Mouse (Mus musculus) midbrain, postnatal 0 days (tissue): ENCODE measurements around the gene Gtf2a1. TPM values are rescaled to one million over a fixed set of nuclear protein-coding genes. Genes with fewer than 3 reads are reported as not detected.

ENCODE experiments used
- ATAC-seq: fragments of 200-750 bp; cut with Nextera tagmentation; 2 replicates; pipeline ENCODE4 v1.8.0; 2017; ENCODE audit warnings: moderate number of reproducible peaks, mild to moderate bottlenecking, moderate TSS enrichment, moderate library complexity; ENCODE audit not compliant: low FRiP score
- DNase-seq: peaks from one replicate; pipeline ENCODE4 v3.0.0-alpha.2; 2015; ENCODE audit warnings: low spot score
- H3K27ac ChIP-seq: fragments of 300-500 bp; sonication (generic); 2 replicates; pipeline ENCODE4 v1.5.1; 2014; ENCODE audit warnings: low read depth, mild to moderate bottlenecking, low read length, mixed read lengths
- H3K27me3 ChIP-seq: fragments of 300-500 bp; sonication (generic); 2 replicates; pipeline ENCODE4 v1.6.1; 2014; ENCODE audit warnings: low read length, control low read depth, mixed read lengths; ENCODE audit not compliant: insufficient read depth
- H3K36me3 ChIP-seq: fragments of 300-500 bp; sonication (generic); 2 replicates; pipeline ENCODE4 v1.6.1; 2014; ENCODE audit warnings: low read length, control low read depth, mixed read lengths; ENCODE audit not compliant: insufficient read depth
- H3K4me1 ChIP-seq: fragments of 300-500 bp; sonication (generic); 2 replicates; pipeline ENCODE4 v1.6.1; 2014; ENCODE audit warnings: mild to moderate bottlenecking, control low read depth, antibody characterized with exemption, low read length, mixed read lengths; ENCODE audit not compliant: insufficient read depth
- H3K4me2 ChIP-seq: fragments of 300-500 bp; sonication (generic); 2 replicates; pipeline ENCODE4 v1.6.1; 2014; ENCODE audit warnings: low read depth, mild to moderate bottlenecking, low read length, mixed read lengths; ENCODE audit not compliant: poor library complexity, severe bottlenecking
- H3K4me3 ChIP-seq: fragments of 300-500 bp; sonication (generic); 2 replicates; pipeline ENCODE4 v1.5.1; 2014; ENCODE audit warnings: low read depth, mild to moderate bottlenecking, low read length, moderate library complexity
- H3K9ac ChIP-seq: fragments of 300-500 bp; sonication (generic); replicated peaks from 2 replicates; pipeline ENCODE4 v1.6.1; 2014; ENCODE audit warnings: mild to moderate bottlenecking, low read length, moderate library complexity, mixed read lengths; ENCODE audit not compliant: poor library complexity, severe bottlenecking
- H3K9me3 ChIP-seq: fragments of 300-500 bp; sonication (generic); 2 replicates; pipeline ENCODE4 v1.6.1; 2016; ENCODE audit warnings: low read length, control low read depth
- CTCF ChIP-seq: IDR thresholded peaks from 2 replicates; pipeline ENCODE4 v1.5.1; 2016; ENCODE audit warnings: antibody characterized with exemption, mild to moderate bottlenecking
- WGBS: fragments of 180-500 bp; shearing (Covaris S2); extraction: QIAGEN DNeasy Blood & Tissue Kit; methylation state at CpG from one replicate; pipeline ENCODE4 v1.1.7; 2014; 5-methylcytosine and 5-hydroxymethylcytosine counted together
- polyA plus RNA-seq: library from polyadenylated mRNA; unstranded; fragments of >200 nt; fragmentation: Nextera tagmentation; extraction: Ambion mirVana; gene quantifications from 2 replicates; pipeline ENCODE4 v1.2.1, GENCODE M21; 2015
- total RNA-seq: library from RNA; depleted of rRNA; stranded (reverse); fragments of >200 nt; gene quantifications from 2 replicates; pipeline ENCODE4 v1.2.3, GENCODE M21; 2014

The Gtf2a1 gene
- total and polyA plus RNA-seq, 2 experiments from 2014 or later: 28.4 to 34.0 TPM

DNA sequence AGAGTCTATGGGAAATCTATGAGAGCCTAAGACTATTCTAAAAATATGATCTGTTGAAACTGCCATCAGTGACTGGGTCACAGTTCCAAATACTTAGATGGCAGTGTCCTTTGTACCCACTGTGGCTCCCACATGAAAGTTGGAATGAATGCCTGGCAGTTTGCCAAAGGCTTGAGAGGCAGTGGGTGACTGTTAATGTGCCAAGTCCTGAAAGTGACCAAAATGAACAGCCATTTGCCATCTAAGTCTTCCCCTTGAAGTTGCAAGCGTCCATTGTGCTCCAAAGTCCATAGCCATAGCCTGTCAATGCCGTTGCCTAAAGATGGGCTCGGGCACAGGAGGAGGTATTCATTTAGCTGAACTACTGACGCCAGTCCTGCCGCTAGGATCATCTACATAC, 19.1 kb upstream of the Gtf2a1 start:
- Histone ChIP-seq H3K4me1 (no peaks in the 10 kb centered on the region), H3K27me3 (no peaks in the 10 kb centered on the region), H3K4me2 (no peak overlapping the region), H3K9me3 (no peaks in the 10 kb centered on the region), H3K36me3 (no peaks in the 10 kb centered on the region), H3K4me3 (no peak overlapping the region), H3K9ac (no peak overlapping the region), H3K27ac (no peak overlapping the region)
- 0 out of 2 replicates have a peak, but pooled peaks have one; percentile 20 for ATAC-seq
- no peak for TF ChIP-seq CTCF
- peak; percentile 77 for DNase-seq
- 62% methylated on average over 5 of the region's 5 CpGs for WGBS

DNA sequence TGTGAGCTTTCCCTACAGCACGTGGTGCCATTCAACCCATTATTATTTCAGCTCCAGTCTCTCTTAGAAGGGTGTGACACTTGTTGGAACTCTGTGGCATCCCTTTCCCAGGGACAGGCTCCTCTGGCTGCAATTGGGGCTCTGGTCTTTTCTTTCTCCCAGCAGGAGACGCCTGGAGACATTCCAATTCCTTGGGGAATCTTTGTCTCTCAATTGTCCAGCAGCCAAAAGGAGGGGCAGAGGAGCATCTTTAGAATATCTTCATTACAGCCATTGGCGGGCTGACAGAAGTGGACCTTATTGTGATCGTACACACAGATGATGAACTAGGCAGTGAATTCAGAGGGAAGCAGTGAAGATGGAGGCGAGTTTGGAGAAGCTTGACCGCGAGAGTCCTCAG, 17.4 kb upstream of the Gtf2a1 start:
- peak; percentile 64 for DNase-seq

DNA sequence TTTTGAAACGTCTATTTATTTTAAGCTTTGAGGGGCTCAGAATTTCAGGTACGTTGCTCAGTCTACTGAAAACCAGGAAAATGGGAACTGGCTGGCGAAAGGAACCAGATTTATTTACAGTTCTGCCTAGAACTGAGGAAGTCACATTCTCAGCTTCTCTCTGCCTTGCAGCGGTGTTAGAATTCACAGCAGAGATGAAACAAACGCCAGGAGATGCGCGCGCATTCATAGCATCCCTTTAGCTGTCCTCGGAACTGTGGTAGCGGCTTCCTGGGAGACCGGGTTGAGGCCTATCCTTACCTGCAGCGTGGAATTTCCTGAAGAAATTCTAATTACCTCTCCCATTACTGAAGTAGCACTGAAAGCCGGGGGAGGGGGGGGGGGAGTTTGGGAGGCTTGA, 16.4 kb upstream of the Gtf2a1 start:
- H3K4me2 ChIP-seq: no peak overlapping the region
- no peaks in the 10 kb centered on the region for H3K9me3 ChIP-seq
- no peaks in the 10 kb centered on the region for H3K4me1 ChIP-seq
- H3K27ac ChIP-seq: no peak overlapping the region
- no peaks in the 10 kb centered on the region for H3K27me3 ChIP-seq
- no peaks in the 10 kb centered on the region for H3K36me3 ChIP-seq
- H3K4me3 ChIP-seq: no peak overlapping the region
- DNase-seq (no peak), ATAC-seq (no peak)
- H3K9ac ChIP-seq: no peak overlapping the region
- no peak for TF ChIP-seq CTCF
- WGBS: 84% methylated on average over 13 of the region's 13 CpGs

More for the DNA sequence above, 17.4 kb upstream of the Gtf2a1 start:
- no peaks in the 10 kb centered on the region for H3K27me3 ChIP-seq
- no peak overlapping the region for H3K4me2 ChIP-seq
- no peak; the same call in 1 of the 2 replicates for ATAC-seq
- H3K4me3 ChIP-seq: no peak overlapping the region
- no peaks in the 10 kb centered on the region for H3K9me3 ChIP-seq
- no peak overlapping the region for H3K27ac ChIP-seq
- WGBS: 29% methylated on average over 7 of the region's 7 CpGs
- TF ChIP-seq CTCF: no peak
- H3K9ac ChIP-seq: no peak overlapping the region
- H3K4me1 ChIP-seq: no peaks in the 10 kb centered on the region
- H3K36me3 ChIP-seq: no peaks in the 10 kb centered on the region

DNA sequence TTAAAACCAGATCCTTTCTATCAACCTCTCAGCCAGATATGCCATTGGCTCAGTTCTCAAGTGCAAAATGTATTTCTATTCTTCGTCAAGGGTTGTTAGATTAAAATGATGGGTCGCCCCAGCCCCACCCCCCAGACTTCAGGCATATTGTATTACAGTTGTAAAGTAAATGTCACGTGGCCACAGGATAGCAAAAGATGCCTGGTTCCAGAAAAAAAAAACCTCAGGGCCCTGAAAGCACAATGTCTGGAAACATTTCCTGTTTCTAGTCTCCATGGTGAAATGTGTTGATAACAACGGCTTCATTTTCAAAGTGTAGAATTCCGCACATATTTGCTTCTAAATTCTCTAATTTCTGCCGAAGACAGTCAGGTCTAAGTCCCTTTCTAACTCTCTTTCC, 14.3 kb upstream of the Gtf2a1 start:
- DNase-seq (no peak), ATAC-seq (no peak)
- H3K9me3 ChIP-seq: no peaks in the 10 kb centered on the region
- WGBS: 70% methylated on average over 6 of the region's 6 CpGs
- no peaks in the 10 kb centered on the region for H3K27me3 ChIP-seq
- H3K4me1 ChIP-seq: no peaks in the 10 kb centered on the region
- no peak overlapping the region for H3K27ac ChIP-seq
- H3K4me2 ChIP-seq: no peak overlapping the region
- no peaks in the 10 kb centered on the region for H3K36me3 ChIP-seq
- TF ChIP-seq CTCF: no peak
- H3K4me3 ChIP-seq: no peak overlapping the region
- H3K9ac ChIP-seq: no peak overlapping the region

DNA sequence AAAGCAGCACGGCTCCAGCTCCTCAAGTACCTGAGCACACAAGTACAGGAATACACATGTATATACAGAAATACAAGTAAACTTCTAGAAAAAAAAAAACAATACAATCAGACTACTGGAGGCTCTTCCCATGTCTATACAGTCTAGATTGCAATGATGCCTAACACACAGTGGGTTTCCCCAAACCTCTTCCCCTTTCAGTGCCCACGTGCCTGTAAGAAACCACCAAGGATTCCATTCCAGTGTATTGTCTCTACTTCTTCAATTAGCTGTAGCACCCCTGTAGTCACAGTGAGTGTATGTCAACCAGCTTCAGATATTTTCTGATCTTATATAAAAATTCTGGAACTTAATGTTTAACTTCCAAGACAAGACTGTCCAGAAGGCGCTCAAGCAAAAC, 1.8 kb upstream of the Gtf2a1 start:
- ATAC-seq (no peak), DNase-seq (no peak)
- TF ChIP-seq CTCF: no peak

DNA sequence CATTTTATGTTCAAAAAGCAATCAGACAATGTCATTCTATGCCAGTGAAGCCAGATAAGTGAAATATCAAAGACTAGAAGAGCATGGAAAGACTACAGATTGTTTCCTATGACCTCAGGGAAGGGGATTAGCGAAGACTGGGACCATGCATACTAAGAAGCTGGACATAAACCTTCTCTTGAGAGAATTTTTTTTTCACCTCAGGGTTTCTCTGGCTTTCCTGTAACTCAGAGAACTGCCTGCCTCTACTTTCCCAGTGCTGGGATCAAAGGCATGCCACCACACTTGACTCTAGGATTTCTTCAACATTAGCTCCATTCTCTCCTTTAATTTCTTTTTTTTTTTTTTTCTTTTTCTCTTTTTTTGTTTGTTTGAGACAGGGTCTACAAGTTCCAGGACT, 904 bp upstream of the Gtf2a1 start:
- 18% methylated on average over 1 of the region's 1 CpGs for WGBS
- ATAC-seq (no peak), DNase-seq (no peak)
- no peak overlapping the region for H3K9ac ChIP-seq
- no peaks in the 10 kb centered on the region for H3K36me3 ChIP-seq
- H3K4me2 ChIP-seq: peak overlapping the region; percentile 57
- H3K27ac ChIP-seq: no peak overlapping the region
- H3K4me1 ChIP-seq: peaks cover 3% of the 10 kb centered on the region; the same call in 1 of the 2 replicates
- H3K9me3 ChIP-seq: no peaks in the 10 kb centered on the region
- no peaks in the 10 kb centered on the region for H3K27me3 ChIP-seq
- no peak for TF ChIP-seq CTCF
- peak overlapping the region; percentile 94; the same call in 1 of the 2 replicates for H3K4me3 ChIP-seq

More for the DNA sequence above, 1.8 kb upstream of the Gtf2a1 start:
- Histone ChIP-seq H3K9me3 (no peaks in the 10 kb centered on the region), H3K36me3 (no peaks in the 10 kb centered on the region), H3K9ac (no peak overlapping the region), H3K27ac (no peak overlapping the region), H3K4me2 (no peak overlapping the region), H3K4me1 (peaks cover 3% of the 10 kb centered on the region; the same call in 1 of the 2 replicates), H3K4me3 (no peak overlapping the region), H3K27me3 (no peaks in the 10 kb centered on the region)
- 93% methylated on average over 3 of the region's 3 CpGs for WGBS
